Mouse (Mus musculus) urinary bladder, postnatal 4 days (tissue): ENCODE results near the gene Mrgprd.

Experiments used
- DNase-seq, 2 experiments: peaks; one replicate each; pipeline ENCODE4 v3.0.0; 2021 to 2022; ENCODE audit warnings: low spot score in 2 of 2

Mrgprd gene

GRCm38 (mm10) chr7:145314785-145315411 is at the start of gene Mrgprd:
Gene Mrgprd, plus strand, starts transcription at chr7:145314835.
- DNase-seq: no peak

GRCm38 (mm10) chr7:145266011-145266410 is 48.6 kb upstream of the Mrgprd start:
- no peak for DNase-seq

GRCm38 (mm10) chr7:145268890-145269289 is 45.7 kb upstream of the Mrgprd start:
- DNase-seq: no peak

- DNase-seq: no peak
Observed at GRCm38 (mm10) chr7:145270955-145271354, 43.7 kb upstream of the Mrgprd start.

- no peak for DNase-seq
Observed at GRCm38 (mm10) chr7:145275488-145275887, 39.1 kb upstream of the Mrgprd start.

GRCm38 (mm10) chr7:145281396-145281795 is 33.2 kb upstream of the Mrgprd start:
- no peak for DNase-seq

GRCm38 (mm10) chr7:145283041-145283440 is 31.6 kb upstream of the Mrgprd start:
- no peak for DNase-seq

- DNase-seq: peak; percentile 91 to 95
Observed at GRCm38 (mm10) chr7:145283487-145284187, 31.0 kb upstream of the Mrgprd start, which contains the start of gene Tpcn2. Gene Tpcn2, minus strand, starts transcription at chr7:145284011.

- DNase-seq: no peak
Observed at GRCm38 (mm10) chr7:145284293-145284692, 30.3 kb upstream of the Mrgprd start.

GRCm38 (mm10) chr7:145285476-145285875 is 29.2 kb upstream of the Mrgprd start:
- no peak for DNase-seq

GRCm38 (mm10) chr7:145287410-145287809 is 27.2 kb upstream of the Mrgprd start:
- DNase-seq: no peak

GRCm38 (mm10) chr7:145289302-145289701 is 25.3 kb upstream of the Mrgprd start:
- DNase-seq: no peak

- no peak for DNase-seq
Observed at GRCm38 (mm10) chr7:145291847-145292246, 22.8 kb upstream of the Mrgprd start.

GRCm38 (mm10) chr7:145292726-145293125 is 21.9 kb upstream of the Mrgprd start:
- no peak for DNase-seq

GRCm38 (mm10) chr7:145293859-145294258 is 20.8 kb upstream of the Mrgprd start:
- DNase-seq: no peak

GRCm38 (mm10) chr7:145298666-145299490 is 15.8 kb upstream of the Mrgprd start:
- no peak for DNase-seq

GRCm38 (mm10) chr7:145299562-145300320 is 14.9 kb upstream of the Mrgprd start:
- DNase-seq: peak in 1 of 2 experiments; percentile 45

- DNase-seq: peak; percentile 66 to 77
Observed at GRCm38 (mm10) chr7:145300321-145301007, 14.2 kb upstream of the Mrgprd start, which contains the start of gene Mrgprf. Gene Mrgprf, plus strand, starts transcription at chr7:145300828.

GRCm38 (mm10) chr7:145301008-145301340 is 13.7 kb upstream of the Mrgprd start:
- DNase-seq: no peak

- no peak for DNase-seq
Observed at GRCm38 (mm10) chr7:145301341-145302005, 13.2 kb upstream of the Mrgprd start.
